Mouse (Mus musculus) ES-E14 (cell line): ENCODE measurements at regions not wholly inside any gene's neighbourhood (a gene's known extent, or its start where the extent isn't known, plus 50 kb on each side); places are given as distances from the start of the nearest gene placed in this dataset.
"Not testable (repeated sequence)": the region's sequence is repeated elsewhere in the genome, so short reads cannot be mapped to it uniquely, and the experiment has no call there.

Experiments used
- DNase-seq: peaks from one replicate; pipeline ENCODE4 v3.0.0-alpha.2; 2013; ENCODE audit warnings: low read depth, low spot score
- H3K27ac ChIP-seq: 2 replicates; pipeline ENCODE4 v1.5.1; 2012; ENCODE audit warnings: low read depth, mild to moderate bottlenecking, low read length, moderate library complexity, mixed read lengths; ENCODE audit not compliant: poor library complexity, insufficient read depth, severe bottlenecking
- H3K36me3 ChIP-seq: 2 replicates; pipeline ENCODE4 v1.6.1; 2012; ENCODE audit warnings: mild to moderate bottlenecking, low read length, moderate library complexity, mixed read lengths; ENCODE audit not compliant: control insufficient read depth, poor library complexity, insufficient read depth, severe bottlenecking
- H3K4me1 ChIP-seq, 2 experiments: fragments of 150-350 bp in 1 of 2; sonication (generic) in 1 of 2; 2 replicates each; pipeline ENCODE4 v1.6.1; 2012; ENCODE audit warnings: low read length in 2 of 2, mild to moderate bottlenecking in 1 of 2, mixed read lengths in 1 of 2; ENCODE audit not compliant: control insufficient read depth in 2 of 2, insufficient read depth in 2 of 2, poor library complexity in 1 of 2
- H3K4me3 ChIP-seq, 2 experiments: fragments of 150-350 bp in 1 of 2; sonication (generic) in 1 of 2; 2 replicates each; pipeline ENCODE4 v1.5.1; 2012; ENCODE audit warnings: low read length in 2 of 2, low read depth in 1 of 2, mild to moderate bottlenecking in 1 of 2, mixed read lengths in 1 of 2; ENCODE audit not compliant: insufficient read depth in 1 of 2, poor library complexity in 1 of 2, severe bottlenecking in 1 of 2
- H3K9ac ChIP-seq: 2 replicates; pipeline ENCODE4 v1.6.1; 2012; ENCODE audit warnings: low read depth, mild to moderate bottlenecking, low read length, mixed read lengths; ENCODE audit not compliant: poor library complexity, insufficient read depth, severe bottlenecking
- H3K9me3 ChIP-seq: fragments of 150-350 bp; sonication (generic); 2 replicates; pipeline ENCODE4 v1.6.1; 2012; ENCODE audit warnings: low read depth, mild to moderate bottlenecking, low read length; ENCODE audit not compliant: control insufficient read depth, insufficient read depth
- CHD2 ChIP-seq: IDR thresholded peaks from 2 replicates; pipeline ENCODE4 v1.6.1; 2014; ENCODE audit warnings: mild to moderate bottlenecking, low read depth, low read length, inconsistent platforms
- HCFC1 ChIP-seq: IDR thresholded peaks from 2 replicates; pipeline ENCODE4 v1.6.1; 2012; ENCODE audit warnings: low read length, inconsistent platforms, borderline replicate concordance; ENCODE audit not compliant: insufficient read depth
- MAFK ChIP-seq: IDR thresholded peaks from 2 replicates; pipeline ENCODE4 v1.6.1; 2014; ENCODE audit warnings: mild to moderate bottlenecking, low read depth, low read length, inconsistent platforms; ENCODE audit not compliant: insufficient read depth
- ZC3H11A ChIP-seq: IDR thresholded peaks from 2 replicates; pipeline ENCODE4 v1.6.1; 2012; ENCODE audit warnings: low read depth, mild to moderate bottlenecking, inconsistent platforms, low read length, borderline replicate concordance
- ZNF384 ChIP-seq: IDR thresholded peaks from 2 replicates; pipeline ENCODE4 v1.6.1; 2012; ENCODE audit warnings: low read depth, low read length, inconsistent platforms
- in situ Hi-C, 2 experiments: fragments of 600-800 bp; cut with MboI; formaldehyde crosslinking; loops; one replicate each; pipeline ENCODE4 v1.15.1; 2025; ENCODE audit warnings: low sequenced_read_pairs in 2 of 2, inconsistent platforms in 1 of 2; ENCODE audit not compliant: unreplicated experiment in 2 of 2

GRCm38 (mm10) chr13:78871254-78871653 lies 671.7 kb upstream of the Nr2f1 start:
- H3K4me3 ChIP-seq, result no peak overlapping the region
- DNase-seq, result no peak
- no peak overlapping the region for H3K9ac ChIP-seq
- H3K36me3 ChIP-seq, result no peaks in the 10 kb centered on the region
- no peaks in the 10 kb centered on the region for H3K4me1 ChIP-seq
- H3K9me3 ChIP-seq, result no peaks in the 10 kb centered on the region
- TF ChIP-seq ZNF384 (no peak), CHD2 (no peak), ZC3H11A (no peak), HCFC1 (no peak), MAFK (no peak)
- H3K27ac ChIP-seq, result no peak overlapping the region
- in situ Hi-C loops, result no loop called here

GRCm38 (mm10) chr13:78824357-78824756 lies 624.8 kb upstream of the Nr2f1 start:
- H3K4me3 ChIP-seq, H3K4me1 ChIP-seq, in situ Hi-C loops, H3K9ac ChIP-seq, DNase-seq, H3K9me3 ChIP-seq, H3K36me3 ChIP-seq, H3K27ac ChIP-seq: not testable (repeated sequence)

GRCm38 (mm10) chr13:78809656-78810055 lies 610.1 kb upstream of the Nr2f1 start:
- Histone ChIP-seq H3K4me3 (no peak overlapping the region), H3K4me1 (no peaks in the 10 kb centered on the region), H3K36me3 (no peaks in the 10 kb centered on the region), H3K27ac (no peak overlapping the region), H3K9ac (no peak overlapping the region), H3K9me3 (no peaks in the 10 kb centered on the region)
- no peak for DNase-seq
- no peak for TF ChIP-seq MAFK
- in situ Hi-C loops, result no loop called here

- Histone ChIP-seq H3K9ac (no peak overlapping the region), H3K4me1 (no peaks in the 10 kb centered on the region), H3K4me3 (no peak overlapping the region), H3K27ac (no peak overlapping the region), H3K36me3 (no peaks in the 10 kb centered on the region), H3K9me3 (no peaks in the 10 kb centered on the region)
- no peak for TF ChIP-seq HCFC1
- TF ChIP-seq MAFK, result no peak
- no peak for TF ChIP-seq CHD2
- TF ChIP-seq ZNF384, result no peak
- no peak for TF ChIP-seq ZC3H11A
- DNase-seq, result no peak
- in situ Hi-C loops, result no loop called here
These were observed 603.2 kb upstream of the Nr2f1 start for GRCm38 (mm10) chr13:78802838-78803124.

- no peak for DNase-seq
- no peak overlapping the region for H3K9ac ChIP-seq
- no peak overlapping the region for H3K4me3 ChIP-seq
- H3K27ac ChIP-seq, result no peak overlapping the region
- no peak for TF ChIP-seq CHD2
- TF ChIP-seq MAFK, result no peak
- TF ChIP-seq ZNF384, result no peak
- TF ChIP-seq ZC3H11A, result no peak
- no peak for TF ChIP-seq HCFC1
- H3K9me3 ChIP-seq, result no peaks in the 10 kb centered on the region
- no peaks in the 10 kb centered on the region for H3K36me3 ChIP-seq
- H3K4me1 ChIP-seq, result no peaks in the 10 kb centered on the region
- in situ Hi-C loops, result no loop called here
These were observed 602.7 kb upstream of the Nr2f1 start for GRCm38 (mm10) chr13:78802011-78802837.
